Mouse (Mus musculus): ENCODE data around the gene A630076J17Rik. TPM values are rescaled to one million over a fixed set of nuclear protein-coding genes. Genes with fewer than 3 reads are reported as not detected.

A630076J17Rik gene
- total RNA-seq, 1 experiment from 2014 or later, result not detected

DNA sequence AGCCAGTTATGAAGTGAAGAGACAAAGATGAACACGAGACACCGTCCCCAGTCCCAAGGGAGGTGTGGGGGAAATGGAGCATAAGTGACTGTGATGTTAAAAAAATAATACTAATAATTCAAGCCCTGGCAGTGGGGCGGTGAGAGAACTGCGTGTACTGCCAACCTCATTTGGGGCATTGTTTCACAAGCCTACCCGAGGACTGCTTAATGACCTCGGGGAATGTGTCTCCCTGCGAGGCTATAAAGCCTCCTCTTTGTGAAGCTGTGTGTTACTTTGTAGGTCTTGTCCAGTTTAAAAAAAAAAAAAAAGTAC lies 31.4 kb downstream of the A630076J17Rik start:
- ATAC-seq (ENCODE audit: extremely low read depth, insufficient number of reproducible peaks, low FRiP score, poor library complexity, severe bottlenecking), result no peak

DNA sequence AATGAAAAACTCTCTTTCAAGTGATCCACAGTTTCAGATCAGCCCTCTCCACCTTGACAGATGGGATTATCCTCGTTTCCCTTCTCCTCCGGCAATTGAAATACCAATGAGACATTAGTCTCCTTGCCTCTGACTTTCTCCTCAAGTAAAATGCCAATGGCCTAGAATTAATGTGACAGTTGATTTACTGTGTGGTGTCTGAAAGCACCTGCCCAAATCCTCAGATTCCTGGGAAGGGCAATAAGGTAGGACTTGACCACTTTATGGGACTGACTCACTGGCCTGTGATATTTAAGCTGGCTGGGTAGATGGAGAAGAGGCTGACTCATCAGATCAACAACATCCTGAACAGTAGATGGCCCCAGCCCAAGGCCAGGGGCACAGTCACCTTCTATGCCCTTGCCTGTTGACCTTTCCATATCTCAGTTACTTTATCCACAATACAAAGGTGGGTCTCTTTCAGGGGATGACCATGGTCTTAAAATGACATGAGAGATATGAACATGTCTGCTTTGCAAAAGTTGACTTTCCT lies 36.5 kb downstream of the A630076J17Rik start:
- ATAC-seq (ENCODE audit: extremely low read depth, insufficient number of reproducible peaks, low FRiP score, poor library complexity, severe bottlenecking), result no peak

- ATAC-seq (ENCODE audit: extremely low read depth, insufficient number of reproducible peaks, low FRiP score, poor library complexity, severe bottlenecking), result no peak
Observed at GRCm38 (mm10) chr3:107272433-107272832, 42.0 kb downstream of the A630076J17Rik start.

DNA sequence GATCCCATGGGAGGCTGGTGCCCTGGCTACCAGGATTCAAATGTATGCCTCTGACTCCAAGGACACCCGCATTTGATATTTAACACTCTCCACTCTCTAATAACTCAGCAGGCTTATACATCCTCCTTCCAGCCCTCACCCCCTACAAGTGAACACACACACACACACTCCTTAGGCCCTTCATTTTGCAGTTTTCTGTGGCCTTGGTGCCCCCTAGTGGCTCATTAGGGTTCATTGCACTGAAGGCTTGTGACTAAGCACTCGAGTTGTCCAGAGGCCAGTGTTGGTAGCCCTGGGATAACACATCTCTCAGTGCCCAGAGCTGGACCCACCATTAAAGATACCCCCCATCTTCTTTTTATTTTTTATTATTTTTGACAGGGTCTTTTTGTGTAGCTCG lies 43.4 kb downstream of the A630076J17Rik start:
- peak; percentile 79 for ATAC-seq (ENCODE audit: extremely low read depth, insufficient number of reproducible peaks, low FRiP score, poor library complexity, severe bottlenecking)

DNA sequence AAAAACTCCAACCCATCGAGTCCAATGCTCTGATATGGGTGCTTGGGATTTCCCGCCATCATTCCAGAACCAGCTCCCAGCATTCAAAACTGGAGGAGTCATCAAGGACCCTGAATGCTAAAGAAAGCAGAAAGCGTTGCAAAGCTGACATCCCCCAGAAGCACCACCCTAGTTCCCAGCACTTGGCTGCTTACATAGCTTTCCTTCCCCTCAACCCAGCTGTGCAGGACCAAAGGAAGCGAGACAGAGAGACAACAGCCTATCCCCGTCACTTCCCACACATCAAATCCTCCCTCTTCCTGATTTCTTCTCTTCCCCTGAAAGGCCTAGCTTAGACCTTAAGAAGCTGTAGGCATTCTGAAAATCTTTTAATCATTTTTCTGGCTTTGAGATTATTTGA lies 44.9 kb downstream of the A630076J17Rik start:
- no peak for ATAC-seq (ENCODE audit: extremely low read depth, insufficient number of reproducible peaks, low FRiP score, poor library complexity, severe bottlenecking)

DNA sequence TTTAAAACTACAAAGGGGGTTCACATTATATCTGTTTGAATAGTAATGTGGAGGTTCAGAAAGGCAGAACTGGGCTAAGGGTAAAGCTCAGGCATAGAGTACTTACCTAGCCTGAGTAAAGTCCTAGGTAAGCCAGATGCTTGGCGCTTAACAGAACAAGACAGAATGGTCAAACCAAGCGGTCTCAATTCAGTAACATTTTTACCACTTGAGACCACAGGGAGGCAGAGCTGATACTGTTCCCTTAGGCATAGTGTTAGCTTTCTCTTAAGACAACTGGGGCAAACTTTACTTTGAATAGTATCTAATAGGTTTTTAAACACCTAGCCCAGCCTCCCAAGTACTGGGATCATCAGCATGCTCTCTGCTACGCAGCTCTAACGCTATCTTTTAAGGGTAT lies 45.6 kb downstream of the A630076J17Rik start:
- no peak for ATAC-seq (ENCODE audit: extremely low read depth, insufficient number of reproducible peaks, low FRiP score, poor library complexity, severe bottlenecking)

DNA sequence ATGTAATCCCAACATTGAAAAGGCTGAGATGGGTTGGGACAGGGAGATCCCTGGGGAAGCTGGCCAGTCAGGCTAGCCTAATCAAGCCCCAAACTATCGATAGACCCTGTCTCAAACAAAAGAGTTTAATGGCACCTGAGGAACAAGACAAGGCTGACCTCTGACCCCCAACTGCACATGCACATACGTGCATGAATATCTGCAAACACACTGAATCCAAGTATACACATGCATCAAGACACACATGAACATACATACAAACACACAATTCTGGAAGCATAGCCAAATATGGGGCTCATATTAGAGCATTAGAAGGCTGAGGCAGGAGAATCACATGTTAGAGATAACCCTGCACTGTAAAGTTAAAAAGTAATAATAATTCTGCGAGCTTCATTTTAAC lies 46.2 kb downstream of the A630076J17Rik start:
- no peak for ATAC-seq (ENCODE audit: extremely low read depth, insufficient number of reproducible peaks, low FRiP score, poor library complexity, severe bottlenecking)

GRCm38 (mm10) chr3:107278479-107279269 lies 48.3 kb downstream of the A630076J17Rik start, which contains the start of gene Lamtor5:
TSS of gene Lamtor5 (plus strand) at chr3:107278858.
- peak; percentile 85 for ATAC-seq (ENCODE audit: extremely low read depth, insufficient number of reproducible peaks, low FRiP score, poor library complexity, severe bottlenecking)

Other genes with a start within 250 kb of the A630076J17Rik start
- gene Kcna3, start 194.4 kb upstream of the A630076J17Rik start, total RNA-seq (2017), result 32.2 and 32.3 TPM in 2 replicates
- gene Kcna2, start 129.5 kb upstream of the A630076J17Rik start, total RNA-seq (2017), result 0.81 and 0.98 TPM in 2 replicates
- gene Kcna10, start 47.6 kb upstream of the A630076J17Rik start, total RNA-seq (2017), result not detected in 2 replicates
- not detected in 2 replicates for gene Cym, start 8.9 kb upstream of the A630076J17Rik start, total RNA-seq (2017)
- gene Prok1, start 9.1 kb downstream of the A630076J17Rik start, total RNA-seq (2017), result 0.25 TPM in 1 of 2 replicates, not detected in the other
- 35.0 and 35.3 TPM in 2 replicates for gene Lamtor5, start 48.2 kb downstream of the A630076J17Rik start, total RNA-seq (2017)
- 0.49 TPM in 1 of 2 replicates, not detected in the other for gene Slc16a4, start 60.6 kb downstream of the A630076J17Rik start, total RNA-seq (2017)
- 32.9 and 36.9 TPM in 2 replicates for gene Rbm15, start 103.1 kb downstream of the A630076J17Rik start, total RNA-seq (2017)
- not detected in 2 replicates for gene Kcnc4, start 228.9 kb downstream of the A630076J17Rik start, total RNA-seq (2017)